Mouse (Mus musculus) frontal cortex, postnatal 10 days (tissue): Measurements from ENCODE around the gene Tmem273.

Experiments used
- DNase-seq, 2 experiments: peaks; one replicate each; pipeline ENCODE4 v3.0.0; 2022; ENCODE audit warnings: low spot score in 2 of 2, mixed read lengths in 1 of 2

Tmem273 gene

DNA sequence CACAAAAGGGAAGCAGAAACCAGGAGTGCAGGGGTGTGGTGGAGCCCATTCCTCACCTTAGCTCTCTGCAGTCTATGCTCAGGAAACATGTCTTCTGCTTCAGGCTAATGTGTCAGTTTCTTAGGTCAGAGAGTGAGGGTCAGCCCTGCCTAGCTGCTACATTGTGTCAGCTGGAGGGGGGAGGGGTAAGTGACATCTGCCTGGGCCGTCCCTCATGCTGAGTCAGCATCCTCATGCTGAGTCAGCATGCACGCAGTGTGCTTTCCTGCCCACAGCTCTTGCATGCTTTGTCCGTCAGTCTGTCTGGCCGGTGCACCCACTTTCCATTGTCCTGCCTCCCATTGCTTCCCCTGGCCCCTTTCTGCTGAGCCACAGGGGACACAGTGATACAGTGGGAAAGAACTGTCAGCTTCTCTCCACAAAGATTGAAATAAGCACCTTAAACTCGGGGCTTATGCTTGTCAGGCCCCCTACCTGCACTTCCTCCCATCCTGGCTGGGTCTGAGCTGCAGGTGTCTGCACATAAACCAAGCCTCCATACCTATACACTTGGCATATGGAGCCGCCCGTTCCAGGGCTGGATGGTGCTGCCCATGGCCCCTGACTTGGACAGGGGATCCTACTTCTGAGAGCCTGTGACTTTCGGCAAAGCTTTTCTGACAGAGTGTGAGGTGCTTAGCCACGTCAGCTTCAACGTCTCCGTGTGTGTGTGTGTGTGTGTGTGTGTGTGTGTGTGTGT, 74.2 kb downstream of the Tmem273 start:
- DNase-seq = no peak

DNA sequence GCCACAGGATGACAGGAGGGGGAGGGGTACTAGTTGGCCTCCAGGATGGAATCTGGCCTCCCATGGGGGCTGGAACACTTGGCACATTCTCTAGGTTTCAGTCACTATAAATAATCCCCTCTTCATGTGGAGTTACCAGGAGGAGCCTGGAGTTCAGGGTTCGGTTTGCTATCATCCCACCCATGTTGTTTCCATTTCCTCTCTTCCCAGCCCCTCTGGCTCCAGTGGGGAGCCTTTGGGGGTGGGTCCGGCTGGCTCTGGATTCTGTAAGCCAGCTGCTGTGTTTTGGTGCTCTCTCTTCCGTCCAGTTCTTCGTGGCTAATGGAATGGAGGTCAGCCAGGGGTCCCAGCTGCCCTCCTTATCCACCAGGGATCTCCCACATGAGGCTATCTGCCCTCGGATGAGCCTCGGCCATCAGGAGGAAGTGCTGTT, 75.4 kb downstream of the Tmem273 start:
- DNase-seq = no peak

DNA sequence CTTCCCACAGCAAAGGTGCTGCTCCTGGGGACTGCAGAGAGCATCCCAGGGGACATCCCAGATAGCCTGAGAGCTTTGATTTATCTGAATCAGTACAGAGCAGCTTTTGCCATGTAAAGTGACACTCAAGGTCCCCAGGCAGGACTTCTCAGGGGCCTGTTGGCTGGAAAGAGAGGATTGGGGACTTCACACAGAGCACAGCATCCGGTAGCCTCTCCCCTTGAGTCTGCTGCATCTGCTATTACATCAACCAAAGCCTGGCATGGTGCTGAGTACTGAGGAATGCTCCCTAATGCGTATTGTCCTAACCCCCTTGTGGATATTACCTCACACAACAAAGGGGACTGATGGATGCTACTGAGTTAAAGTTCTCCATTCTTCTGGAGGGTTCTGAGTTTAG, 75.9 kb downstream of the Tmem273 start:
- no peak for DNase-seq

DNA sequence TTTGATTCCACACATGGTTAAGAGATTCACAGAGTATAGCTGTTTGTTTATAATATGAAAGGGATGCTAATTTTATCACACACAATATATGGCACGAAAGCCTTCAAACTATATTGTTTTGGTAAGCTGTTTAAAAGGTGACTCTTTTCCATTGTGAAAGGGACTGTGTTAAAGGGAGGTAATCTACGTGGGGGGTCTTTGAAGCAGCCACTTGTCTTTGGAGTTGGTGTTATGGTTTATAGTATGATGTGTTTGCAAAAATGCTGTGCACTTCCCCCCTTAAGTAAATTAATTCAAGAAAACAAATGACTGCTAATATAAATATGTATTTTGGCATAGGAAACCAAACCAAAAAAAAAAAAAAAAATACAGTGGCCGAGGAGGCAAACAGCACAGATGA, 79.6 kb downstream of the Tmem273 start:
- DNase-seq = no peak
